Mouse (Mus musculus) myocyte (in vitro differentiated cells): ENCODE data around the gene Esrrg.

Source experiments
- CEBPB ChIP-seq: IDR thresholded peaks from 2 replicates; pipeline ENCODE4 v1.6.1; 2011; ENCODE audit warnings: mild to moderate bottlenecking, moderate library complexity; ENCODE audit not compliant: poor library complexity, insufficient read depth, severe bottlenecking
- E2F4 ChIP-seq: IDR thresholded peaks from one replicate; pipeline ENCODE4 v1.6.1; 2011; ENCODE audit warnings: mild to moderate bottlenecking, control low read depth, moderate library complexity; ENCODE audit not compliant: insufficient read depth
- MYOG ChIP-seq, 3 experiments: IDR thresholded peaks; one replicate each; pipeline ENCODE4 v1.6.1; 2011; ENCODE audit warnings: control low read depth in 2 of 3, low read depth in 2 of 3, mild to moderate bottlenecking in 2 of 3; ENCODE audit not compliant: insufficient read length in 2 of 3, control insufficient read depth in 1 of 3, insufficient read depth in 1 of 3
- POLR2A ChIP-seq: IDR thresholded peaks from one replicate; pipeline ENCODE4 v1.6.1; 2011; ENCODE audit warnings: low read depth, mild to moderate bottlenecking, control low read depth, moderate library complexity; ENCODE audit not compliant: insufficient read length

DNA sequence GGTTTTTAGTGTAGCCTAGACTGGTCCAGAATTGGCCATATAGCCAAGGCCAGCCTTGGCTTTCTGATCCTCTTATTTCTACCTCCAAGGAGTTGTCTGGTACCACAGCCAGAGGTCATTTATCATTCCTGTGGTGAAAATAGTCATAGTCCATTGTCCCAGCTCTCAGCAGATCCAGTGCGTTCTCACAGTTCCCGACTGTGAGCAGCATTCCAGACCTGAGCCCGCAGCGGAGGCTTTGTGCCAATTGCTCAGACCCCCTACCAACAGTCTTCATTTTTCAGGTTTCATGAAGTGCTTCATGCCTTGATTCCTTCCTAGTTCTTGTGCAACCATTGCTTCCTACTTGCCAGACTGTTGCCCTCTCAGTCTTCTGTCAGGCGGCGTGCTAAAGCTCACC is 278.7 kb downstream of the Esrrg start:
- no peak for TF ChIP-seq POLR2A
- TF ChIP-seq E2F4 = no peak
- TF ChIP-seq CEBPB = no peak
- TF ChIP-seq MYOG (IDR thresholded peaks at IDR 0.05; ENCODE audit: control insufficient read depth in 1 of 3, insufficient read depth in 1 of 3, insufficient read length in 2 of 3, low read depth in 2 of 3) = no peak
